Comparison of ENCODE assay signal across 15 mouse cellular contexts in the genomic region with DNA sequence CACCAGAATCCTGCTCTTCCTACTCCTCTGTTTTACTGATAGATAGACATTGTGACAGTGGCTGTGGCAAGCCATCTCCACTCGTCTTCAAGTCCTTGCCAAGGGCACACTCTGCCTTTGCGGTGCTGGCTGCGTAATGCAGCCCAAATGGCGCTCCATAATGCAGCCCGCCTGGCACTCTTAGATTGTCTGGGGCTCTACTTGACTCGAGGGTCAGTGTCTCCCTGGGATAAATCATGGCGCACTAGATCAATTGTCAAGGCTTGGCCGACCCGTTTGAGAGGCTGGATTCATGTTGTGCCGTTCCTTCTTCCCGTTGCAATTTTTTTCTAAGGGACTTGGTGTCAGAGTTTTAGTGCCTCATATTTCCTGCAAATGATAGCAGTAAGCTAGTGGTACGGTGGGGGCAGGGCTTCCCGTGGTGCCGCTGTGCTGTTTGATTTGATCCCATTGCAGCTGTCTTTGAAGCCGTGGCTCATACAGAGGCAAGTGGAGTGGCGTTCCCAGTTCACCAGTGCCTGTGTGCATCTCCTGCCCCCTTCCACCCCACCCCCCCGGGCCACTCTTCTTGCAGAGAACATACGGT.
A peak's percentile ranks its signal among the peaks of the same experiment; 100 is the strongest.
DNase-seq lines count a peak whose midpoint lies in the region; ATAC-seq and TF ChIP-seq lines count a peak whose summit lies in the region.
"Had no signal": no experiment of that assay in that cellular context is flagged by ENCODE, and none has a peak within 500 bp of the region (broad histone marks: within the 10 kb centered on the region; RNA-seq: fewer than 3 reads in every experiment).

No protein-coding gene starts in this region.

- no peaks in the 10 kb centered on the region for H3K36me3 ChIP-seq in forebrain, embryonic 13.5 days (ENCODE audit: poor library complexity, severe bottlenecking)
- H3K36me3 ChIP-seq in forebrain, postnatal 0 days (ENCODE audit: insufficient read depth): no peaks in the 10 kb centered on the region
- H3K36me3 ChIP-seq in hindbrain, embryonic 15.5 days: no peaks in the 10 kb centered on the region
- H3K36me3 ChIP-seq in midbrain, embryonic 11.5 days (ENCODE audit: control insufficient read depth, insufficient read depth, low read length): no peaks in the 10 kb centered on the region
- H3K36me3 ChIP-seq: heart, embryonic 13.5 days; intestine, embryonic 15.5 days; liver, embryonic 13.5 days had no signal

- DNase-seq in forebrain, postnatal 0 days: no peak
- DNase-seq in ZHBTc4 (ENCODE audit: low read depth, low spot score): peak; percentile 6
- peak; percentile 73 for DNase-seq in midbrain, embryonic 11.5 days (ENCODE audit: low spot score, missing footprints)
- no peak for DNase-seq in spleen, postnatal 36 days (ENCODE audit: low spot score in 2 of 2)
- no peak for DNase-seq in thymus, postnatal 36 days
- DNase-seq: cerebellum, adult 8-10 months; layer of hippocampus, postnatal 36 days; liver, embryonic 13.5 days; lung, postnatal 4 days; thymus, postnatal 4 days had no signal

- H3K9me3 ChIP-seq in forebrain, embryonic 13.5 days (replicated peaks): no peaks in the 10 kb centered on the region
- H3K9me3 ChIP-seq in forebrain, postnatal 0 days (ENCODE audit: low read length): no peaks in the 10 kb centered on the region
- H3K9me3 ChIP-seq in hindbrain, embryonic 15.5 days: no peaks in the 10 kb centered on the region
- H3K9me3 ChIP-seq in midbrain, embryonic 11.5 days (ENCODE audit: control insufficient read depth, low read length): no peaks in the 10 kb centered on the region
- H3K9me3 ChIP-seq: heart, embryonic 13.5 days; intestine, embryonic 15.5 days; liver, embryonic 13.5 days had no signal

- H3K27ac ChIP-seq in forebrain, embryonic 13.5 days: peak overlapping the region; percentile 51; the same call in 1 of the 2 replicates
- H3K27ac ChIP-seq in forebrain, postnatal 0 days (ENCODE audit: low read depth, low read length): no peak overlapping the region
- H3K27ac ChIP-seq in hindbrain, embryonic 15.5 days (replicated peaks): peak overlapping the region; percentile 65
- no peak overlapping the region for H3K27ac ChIP-seq in midbrain, embryonic 11.5 days (ENCODE audit: low read depth, low read length)
- H3K27ac ChIP-seq: heart, embryonic 13.5 days; intestine, embryonic 15.5 days; liver, embryonic 13.5 days had no signal

- no peak overlapping the region for H3K4me2 ChIP-seq in forebrain, embryonic 13.5 days
- H3K4me2 ChIP-seq in forebrain, postnatal 0 days (ENCODE audit: low read depth): no peak overlapping the region
- no peak overlapping the region for H3K4me2 ChIP-seq in hindbrain, embryonic 15.5 days
- H3K4me2 ChIP-seq in midbrain, embryonic 11.5 days: no peak overlapping the region
- H3K4me2 ChIP-seq: heart, embryonic 13.5 days; intestine, embryonic 15.5 days; liver, embryonic 13.5 days had no signal

- WGBS in forebrain, embryonic 13.5 days: 71% methylated on average over 18 of the region's 18 CpGs
- 70% methylated on average over 18 of the region's 18 CpGs for WGBS in forebrain, postnatal 0 days
- 52% methylated on average over 18 of the region's 18 CpGs for WGBS in hindbrain, embryonic 15.5 days
- WGBS in midbrain, embryonic 11.5 days: 80% methylated on average over 18 of the region's 18 CpGs

- peaks cover 26% of the 10 kb centered on the region for H3K4me1 ChIP-seq in forebrain, embryonic 13.5 days
- H3K4me1 ChIP-seq in forebrain, postnatal 0 days (ENCODE audit: insufficient read depth): no peaks in the 10 kb centered on the region
- peaks cover 34% of the 10 kb centered on the region for H3K4me1 ChIP-seq in hindbrain, embryonic 15.5 days (replicated peaks)
- H3K4me1 ChIP-seq in midbrain, embryonic 11.5 days (ENCODE audit: control insufficient read depth, insufficient read depth, low read length): peaks cover 7% of the 10 kb centered on the region
- H3K4me1 ChIP-seq: intestine, embryonic 15.5 days had no signal

- TF ChIP-seq CTCF in forebrain, postnatal 0 days (IDR thresholded peaks at IDR 0.05; ENCODE audit: low read depth): no peak

- ATAC-seq in forebrain, embryonic 13.5 days: no peak
- no peak for ATAC-seq in forebrain, postnatal 0 days
- no peak for ATAC-seq in hindbrain, embryonic 15.5 days (ENCODE audit: low FRiP score, low read depth)
- no peak for ATAC-seq in midbrain, embryonic 11.5 days (ENCODE audit: low FRiP score)
- ATAC-seq in megakaryocyte-erythroid progenitor cell, adult 5-6 weeks (replicated peaks; ENCODE audit: low FRiP score, low TSS enrichment, poor library complexity, severe bottlenecking): no peak
- ATAC-seq: intestine, embryonic 15.5 days had no signal

- H3K4me3 ChIP-seq in forebrain, embryonic 13.5 days: no peak overlapping the region
- no peak overlapping the region for H3K4me3 ChIP-seq in forebrain, postnatal 0 days (ENCODE audit: low read depth, low read length)
- H3K4me3 ChIP-seq in hindbrain, embryonic 15.5 days: no peak overlapping the region
- no peak overlapping the region for H3K4me3 ChIP-seq in midbrain, embryonic 11.5 days (ENCODE audit: low read depth, low read length)
- H3K4me3 ChIP-seq: heart, embryonic 13.5 days; intestine, embryonic 15.5 days; liver, embryonic 13.5 days had no signal

- no peaks in the 10 kb centered on the region for H3K27me3 ChIP-seq in forebrain, embryonic 13.5 days
- H3K27me3 ChIP-seq in forebrain, postnatal 0 days (ENCODE audit: insufficient read depth, low read length): no peaks in the 10 kb centered on the region
- no peaks in the 10 kb centered on the region for H3K27me3 ChIP-seq in hindbrain, embryonic 15.5 days
- H3K27me3 ChIP-seq in midbrain, embryonic 11.5 days (ENCODE audit: control insufficient read depth, insufficient read depth, low read length): no peaks in the 10 kb centered on the region
- H3K27me3 ChIP-seq: intestine, embryonic 15.5 days; liver, embryonic 13.5 days had no signal

- H3K9ac ChIP-seq in forebrain, embryonic 13.5 days: no peak overlapping the region
- H3K9ac ChIP-seq in forebrain, postnatal 0 days: no peak overlapping the region
- no peak overlapping the region for H3K9ac ChIP-seq in hindbrain, embryonic 15.5 days
- H3K9ac ChIP-seq in midbrain, embryonic 11.5 days (ENCODE audit: low read length): no peak overlapping the region
- H3K9ac ChIP-seq: heart, embryonic 13.5 days; intestine, embryonic 15.5 days; liver, embryonic 13.5 days had no signal

Comparison
In these comparisons a context has a peak if more than half of its experiments do, and no peak if none do; other contexts are left out.
1. H3K27ac ChIP-seq: peak in forebrain, embryonic 13.5 days (single experiment) and hindbrain, embryonic 15.5 days (single experiment); none in forebrain, postnatal 0 days (single experiment) and midbrain, embryonic 11.5 days (single experiment).
2. DNase-seq: peak in ZHBTc4 (single experiment) and midbrain, embryonic 11.5 days (single experiment); none in forebrain, postnatal 0 days (single experiment), spleen, postnatal 36 days (0 of 2) and thymus, postnatal 36 days (0 of 2).